Mouse (Mus musculus) heart, postnatal 14 days (tissue): Measurements from ENCODE around the gene Tex19.1. TPM values are rescaled to one million over a fixed set of nuclear protein-coding genes. Genes with fewer than 3 reads are reported as not detected.
A peak's percentile ranks its signal among the peaks of the same experiment; 100 is the strongest.
"Not testable (repeated sequence)": the region's sequence is repeated elsewhere in the genome, so short reads cannot be mapped to it uniquely, and the experiment has no call there.

Experiments used
- DNase-seq, 2 experiments: peaks; one replicate each; pipeline ENCODE4 v3.0.0; 2021 to 2022
- intact Hi-C: fragments of 180-260 bp; cut with DNase I; formaldehyde crosslinking; loops from one replicate; pipeline ENCODE4 v1.15.1; 2025
- long read RNA-seq, 2 experiments: library from polyadenylated mRNA; stranded (forward); transcript quantifications; one replicate each; pipeline ENCODE4 v2.0.0; 2021
- total RNA-seq, 2 experiments: library from RNA; stranded (reverse); gene quantifications; 2 replicates each; pipeline ENCODE4 v1.2.3; 2021

Tex19.1 gene
- total RNA-seq: not detected
- long read RNA-seq, experiment 1: 0 reads
- long read RNA-seq, experiment 2: 0 reads

GRCm38 (mm10) chr11:121145865-121146264 is at the start of gene Tex19.1:
Gene Tex19.1 (plus strand): TSS chr11:121146143.
- intact Hi-C loops: no loop called here
- DNase-seq: no peak

GRCm38 (mm10) chr11:121099762-121100161 is 46.2 kb upstream of the Tex19.1 start:
- no peak for DNase-seq
- intact Hi-C loops: no loop called here

GRCm38 (mm10) chr11:121100692-121101091 is 45.3 kb upstream of the Tex19.1 start:
- intact Hi-C loops: no loop called here
- no peak for DNase-seq

GRCm38 (mm10) chr11:121101124-121101805 is 44.7 kb upstream of the Tex19.1 start:
- no peak for DNase-seq
- intact Hi-C loops: no loop called here

GRCm38 (mm10) chr11:121107242-121107641 is 38.7 kb upstream of the Tex19.1 start:
- DNase-seq, intact Hi-C loops: not testable (repeated sequence)

- intact Hi-C loops: no loop called here
- DNase-seq: peak; percentile 19 to 41
Measured at GRCm38 (mm10) chr11:121108061-121108460, 37.9 kb upstream of the Tex19.1 start.

- peak; percentile 61 to 74 for DNase-seq
- intact Hi-C loops: loop anchor here (5.0 kb wide), 1 partner anchor 48 kb away; the partner anchor contains the start of gene Sectm1b
Measured at GRCm38 (mm10) chr11:121109986-121110385, 36.0 kb upstream of the Tex19.1 start.

- DNase-seq: no peak
- intact Hi-C loops: loop anchor here (5.0 kb wide), 1 partner anchor 49 kb away; the partner anchor contains the start of gene Sectm1b
Measured at GRCm38 (mm10) chr11:121111051-121111450, 34.9 kb upstream of the Tex19.1 start.

GRCm38 (mm10) chr11:121111601-121112000 is 34.3 kb upstream of the Tex19.1 start:
- intact Hi-C loops: loop anchor here (5.0 kb wide), 1 partner anchor 49 kb away; the partner anchor contains the start of gene Sectm1b
- no peak for DNase-seq

GRCm38 (mm10) chr11:121112091-121112775 is 33.7 kb upstream of the Tex19.1 start:
- intact Hi-C loops: loop anchor here (5.0 kb wide), 1 partner anchor 50 kb away; the partner anchor contains the start of gene Sectm1b
- no peak for DNase-seq

GRCm38 (mm10) chr11:121118106-121118505 is 27.8 kb upstream of the Tex19.1 start:
- no peak for DNase-seq
- intact Hi-C loops: no loop called here

GRCm38 (mm10) chr11:121118577-121118976 is 27.4 kb upstream of the Tex19.1 start, which contains the start of gene Tex19.2:
Gene Tex19.2 (minus strand): TSS chr11:121118677.
- intact Hi-C loops: no loop called here
- DNase-seq: no peak

- intact Hi-C loops: no loop called here
- DNase-seq: no peak
Measured at GRCm38 (mm10) chr11:121121151-121121550, 24.8 kb upstream of the Tex19.1 start.

- DNase-seq: no peak
- intact Hi-C loops: no loop called here
Measured at GRCm38 (mm10) chr11:121122024-121122670, 23.8 kb upstream of the Tex19.1 start.

- intact Hi-C loops: no loop called here
- no peak for DNase-seq
Measured at GRCm38 (mm10) chr11:121123438-121123837, 22.5 kb upstream of the Tex19.1 start.

- no peak for DNase-seq
- intact Hi-C loops: no loop called here
Measured at GRCm38 (mm10) chr11:121125522-121126172, 20.3 kb upstream of the Tex19.1 start.

- DNase-seq: no peak
Measured at GRCm38 (mm10) chr11:121126395-121126794, 19.5 kb upstream of the Tex19.1 start.

GRCm38 (mm10) chr11:121127441-121127840 is 18.5 kb upstream of the Tex19.1 start:
- intact Hi-C loops: no loop called here
- DNase-seq: no peak

More at GRCm38 (mm10) chr11:121126395-121126794, 19.5 kb upstream of the Tex19.1 start:
- intact Hi-C loops: no loop called here

- intact Hi-C loops: no loop called here
- DNase-seq: no peak
Measured at GRCm38 (mm10) chr11:121129616-121130015, 16.3 kb upstream of the Tex19.1 start.

- intact Hi-C loops: no loop called here
- no peak for DNase-seq
Measured at GRCm38 (mm10) chr11:121134600-121134999, 11.3 kb upstream of the Tex19.1 start.
